Mouse (Mus musculus): Measurements from ENCODE around the gene Gm14139. TPM values are rescaled to one million over a fixed set of nuclear protein-coding genes. Genes with fewer than 3 reads are reported as not detected.
"Not testable (repeated sequence)": the region's sequence is repeated elsewhere in the genome, so short reads cannot be mapped to it uniquely, and the experiment has no call there.

Gene Gm14139
- not detected in 2 replicates for polyA plus RNA-seq (2015; fragmentation: Nextera tagmentation; extraction: Ambion mirVana)

GRCm38 (mm10) chr2:150181570-150181999, at the start of gene Gm14139:
Gm14139 (plus strand) TSS chr2:150181755.
- H3K4me1 ChIP-seq (ENCODE audit: control insufficient read depth, low read depth, low read length); H3K9ac ChIP-seq (ENCODE audit: low read depth, low read length); H3K4me2 ChIP-seq (ENCODE audit: low read depth, low read length); ATAC-seq (ENCODE audit: low read depth); H3K4me3 ChIP-seq (ENCODE audit: low read depth, low read length); H3K27me3 ChIP-seq (ENCODE audit: control insufficient read depth, insufficient read depth, low read depth, low read length); H3K36me3 ChIP-seq (ENCODE audit: control insufficient read depth, insufficient read depth); H3K27ac ChIP-seq (ENCODE audit: low read length); H3K9me3 ChIP-seq (replicated peaks; ENCODE audit: control insufficient read depth, low read length): not testable (repeated sequence)
- 58% methylated on average over 7 of the region's 7 CpGs for WGBS (ENCODE audit: insufficient replicate concordance)

GRCm38 (mm10) chr2:150132002-150132401, 49.6 kb upstream of the Gm14139 start:
- not testable (repeated sequence) for H3K27me3 ChIP-seq (ENCODE audit: control insufficient read depth, insufficient read depth, low read depth, low read length); H3K4me3 ChIP-seq (ENCODE audit: low read depth, low read length); H3K4me2 ChIP-seq (ENCODE audit: low read depth, low read length); H3K27ac ChIP-seq (ENCODE audit: low read length); H3K9ac ChIP-seq (ENCODE audit: low read depth, low read length); H3K4me1 ChIP-seq (ENCODE audit: control insufficient read depth, low read depth, low read length); H3K9me3 ChIP-seq (replicated peaks; ENCODE audit: control insufficient read depth, low read length); H3K36me3 ChIP-seq (ENCODE audit: control insufficient read depth, insufficient read depth)
- WGBS (ENCODE audit: insufficient replicate concordance), result 43% methylated on average over 1 of the region's 1 CpGs
- peak; percentile 25 for ATAC-seq (ENCODE audit: low read depth)

- WGBS (ENCODE audit: insufficient replicate concordance), result 57% methylated on average over 2 of the region's 2 CpGs
- Histone ChIP-seq H3K9ac (ENCODE audit: low read depth, low read length) (no peak overlapping the region), H3K9me3 (replicated peaks; ENCODE audit: control insufficient read depth, low read length) (no peaks in the 10 kb centered on the region), H3K27ac (ENCODE audit: low read length) (no peak overlapping the region), H3K4me3 (ENCODE audit: low read depth, low read length) (no peak overlapping the region), H3K27me3 (ENCODE audit: control insufficient read depth, insufficient read depth, low read depth, low read length) (no peaks in the 10 kb centered on the region), H3K4me2 (ENCODE audit: low read depth, low read length) (no peak overlapping the region), H3K36me3 (ENCODE audit: control insufficient read depth, insufficient read depth) (0 out of 2 replicates have a peak, but pooled peaks cover 2% of the 10 kb centered on the region), H3K4me1 (ENCODE audit: control insufficient read depth, low read depth, low read length) (no peaks in the 10 kb centered on the region; the same call in 1 of the 2 replicates)
- ATAC-seq (ENCODE audit: low read depth), result no peak
Observed at GRCm38 (mm10) chr2:150132773-150133172, 48.8 kb upstream of the Gm14139 start.

- Histone ChIP-seq H3K27me3 (ENCODE audit: control insufficient read depth, insufficient read depth, low read depth, low read length) (no peaks in the 10 kb centered on the region), H3K36me3 (ENCODE audit: control insufficient read depth, insufficient read depth) (no peaks in the 10 kb centered on the region), H3K9me3 (replicated peaks; ENCODE audit: control insufficient read depth, low read length) (no peaks in the 10 kb centered on the region), H3K4me2 (ENCODE audit: low read depth, low read length) (peak within 1 kb of the TSS; percentile 58), H3K27ac (ENCODE audit: low read length) (peak within 1 kb of the TSS; percentile 54; the same call in 1 of the 2 replicates), H3K4me3 (ENCODE audit: low read depth, low read length) (peak within 1 kb of the TSS; percentile 76), H3K4me1 (ENCODE audit: control insufficient read depth, low read depth, low read length) (no peaks in the 10 kb centered on the region; the same call in 1 of the 2 replicates), H3K9ac (ENCODE audit: low read depth, low read length) (peak within 1 kb of the TSS; percentile 78)
- ATAC-seq (ENCODE audit: low read depth), result peak; percentile 97
- under 1% methylated on average over 13 of the region's 13 CpGs for WGBS (ENCODE audit: insufficient replicate concordance)
Observed at GRCm38 (mm10) chr2:150136435-150136897, 45.1 kb upstream of the Gm14139 start, which contains the start of gene Zfp120. Zfp120 (minus strand) TSS chr2:150136708.

- no peaks in the 10 kb centered on the region for H3K9me3 ChIP-seq (replicated peaks; ENCODE audit: control insufficient read depth, low read length)
- no peak overlapping the region for H3K9ac ChIP-seq (ENCODE audit: low read depth, low read length)
- H3K4me2 ChIP-seq (ENCODE audit: low read depth, low read length), result no peak overlapping the region
- no peaks in the 10 kb centered on the region for H3K36me3 ChIP-seq (ENCODE audit: control insufficient read depth, insufficient read depth)
- no peak for ATAC-seq (ENCODE audit: low read depth)
- H3K4me3 ChIP-seq (ENCODE audit: low read depth, low read length), result no peak overlapping the region
- no peaks in the 10 kb centered on the region for H3K27me3 ChIP-seq (ENCODE audit: control insufficient read depth, insufficient read depth, low read depth, low read length)
- no peaks in the 10 kb centered on the region for H3K4me1 ChIP-seq (ENCODE audit: control insufficient read depth, low read depth, low read length)
- H3K27ac ChIP-seq (ENCODE audit: low read length), result no peak overlapping the region
Observed at GRCm38 (mm10) chr2:150166703-150167102, 14.9 kb upstream of the Gm14139 start.

GRCm38 (mm10) chr2:150173833-150174232, 7.7 kb upstream of the Gm14139 start:
- no peak overlapping the region for H3K27ac ChIP-seq (ENCODE audit: low read length)
- no peak overlapping the region for H3K4me3 ChIP-seq (ENCODE audit: low read depth, low read length)
- H3K4me2 ChIP-seq (ENCODE audit: low read depth, low read length), result no peak overlapping the region
- no peaks in the 10 kb centered on the region for H3K27me3 ChIP-seq (ENCODE audit: control insufficient read depth, insufficient read depth, low read depth, low read length)
- H3K9ac ChIP-seq (ENCODE audit: low read depth, low read length), result no peak overlapping the region
- no peak for ATAC-seq (ENCODE audit: low read depth)
- no peaks in the 10 kb centered on the region for H3K4me1 ChIP-seq (ENCODE audit: control insufficient read depth, low read depth, low read length)
- no peaks in the 10 kb centered on the region for H3K36me3 ChIP-seq (ENCODE audit: control insufficient read depth, insufficient read depth)
- H3K9me3 ChIP-seq (replicated peaks; ENCODE audit: control insufficient read depth, low read length), result no peaks in the 10 kb centered on the region

GRCm38 (mm10) chr2:150179579-150179978, 2.0 kb upstream of the Gm14139 start, which contains the start of gene Gm10770:
Gm10770 (minus strand) TSS chr2:150179679.
- not testable (repeated sequence) for H3K4me3 ChIP-seq (ENCODE audit: low read depth, low read length); H3K36me3 ChIP-seq (ENCODE audit: control insufficient read depth, insufficient read depth); ATAC-seq (ENCODE audit: low read depth); H3K4me1 ChIP-seq (ENCODE audit: control insufficient read depth, low read depth, low read length); H3K4me2 ChIP-seq (ENCODE audit: low read depth, low read length); H3K27me3 ChIP-seq (ENCODE audit: control insufficient read depth, insufficient read depth, low read depth, low read length); H3K27ac ChIP-seq (ENCODE audit: low read length); H3K9me3 ChIP-seq (replicated peaks; ENCODE audit: control insufficient read depth, low read length); H3K9ac ChIP-seq (ENCODE audit: low read depth, low read length)
- 54% methylated on average over 4 of the region's 4 CpGs for WGBS (ENCODE audit: insufficient replicate concordance)

- not testable (repeated sequence) for ATAC-seq (ENCODE audit: low read depth); H3K4me1 ChIP-seq (ENCODE audit: control insufficient read depth, low read depth, low read length); H3K4me3 ChIP-seq (ENCODE audit: low read depth, low read length); H3K27ac ChIP-seq (ENCODE audit: low read length); H3K36me3 ChIP-seq (ENCODE audit: control insufficient read depth, insufficient read depth); H3K9ac ChIP-seq (ENCODE audit: low read depth, low read length); H3K9me3 ChIP-seq (replicated peaks; ENCODE audit: control insufficient read depth, low read length); H3K27me3 ChIP-seq (ENCODE audit: control insufficient read depth, insufficient read depth, low read depth, low read length); H3K4me2 ChIP-seq (ENCODE audit: low read depth, low read length)
Observed at GRCm38 (mm10) chr2:150181046-150181445, 509 bp upstream of the Gm14139 start.

GRCm38 (mm10) chr2:150217600-150218362, 36.2 kb downstream of the Gm14139 start, which contains the start of gene Zfp937:
Zfp937 (plus strand) TSS chr2:150218073.
- H3K9ac ChIP-seq (ENCODE audit: low read depth, low read length); H3K27ac ChIP-seq (ENCODE audit: low read length); H3K36me3 ChIP-seq (ENCODE audit: control insufficient read depth, insufficient read depth); H3K4me1 ChIP-seq (ENCODE audit: control insufficient read depth, low read depth, low read length); H3K9me3 ChIP-seq (replicated peaks; ENCODE audit: control insufficient read depth, low read length); H3K27me3 ChIP-seq (ENCODE audit: control insufficient read depth, insufficient read depth, low read depth, low read length): not testable (repeated sequence)
- H3K4me2 ChIP-seq (ENCODE audit: low read depth, low read length), result peak within 1 kb of the TSS; percentile 42; the same call in 1 of the 2 replicates
- peak within 1 kb of the TSS; percentile 46 for H3K4me3 ChIP-seq (ENCODE audit: low read depth, low read length)
- WGBS (ENCODE audit: insufficient replicate concordance), result under 1% methylated on average over 15 of the region's 15 CpGs
- ATAC-seq (ENCODE audit: low read depth), result peak; percentile 98
